In genomic region chr5:119331461-119331860, GRCm38 (mm10) we compare ENCODE assay signal across 29 mouse cellular contexts.
DNase-seq lines count a peak whose midpoint lies in the region; ATAC-seq lines count a peak whose summit lies in the region.
"Had no signal": no experiment of that assay in that cellular context is flagged by ENCODE, and none has a peak within 500 bp of the region (broad histone marks: within the 10 kb centered on the region; RNA-seq: fewer than 3 reads in every experiment).

No protein-coding gene starts in this region.

- DNase-seq in heart, embryonic 10.5 days (ENCODE audit: low spot score) = no peak
- DNase-seq in heart, adult 9 months (ENCODE audit: low spot score in 2 of 2) = no peak
- peak; percentile 76 to 86 for DNase-seq in adrenal gland, adult 18-20 months (ENCODE audit: low spot score in 2 of 2)
- DNase-seq in adrenal gland, postnatal 36 days = peak; percentile 94
- peak; percentile 3 for DNase-seq in liver, embryonic 13.5 days
- no peak for DNase-seq in gastrocnemius, adult 18-20 months (ENCODE audit: low spot score)
- DNase-seq in gastrocnemius, postnatal 14 days = no peak
- DNase-seq in left cerebral cortex, adult 18-20 months (ENCODE audit: low spot score in 2 of 2) = no peak
- DNase-seq: cerebellum, adult 18-20 months; cerebellum, postnatal 14 days; forebrain, postnatal 0 days; heart, postnatal 10 days; kidney, postnatal 4 days; layer of hippocampus, adult 9-11 months; lung, embryonic 14.5 days; lung, postnatal 36 days; thymus, adult 18-20 months; thymus, postnatal 36 days had no signal

- peaks cover 19% of the 10 kb centered on the region for H3K4me1 ChIP-seq in heart, embryonic 10.5 days
- peaks cover 17% of the 10 kb centered on the region; the same call in 1 of the 2 replicates for H3K4me1 ChIP-seq in liver, embryonic 13.5 days (replicated peaks)
- H3K4me1 ChIP-seq: forebrain, embryonic 10.5 days; hindbrain, embryonic 10.5 days; kidney, embryonic 15.5 days; midbrain, embryonic 15.5 days; neural tube, embryonic 12.5 days had no signal

- ATAC-seq in liver, embryonic 13.5 days (ENCODE audit: low read depth) = peak; percentile 63
- ATAC-seq: CD4-positive, CD25-positive, alpha-beta regulatory T cell, adult 4 months; forebrain, postnatal 0 days; hindbrain, postnatal 0 days; intestine, embryonic 16.5 days; midbrain, embryonic 15.5 days had no signal

- 72% methylated on average over 3 of the region's 3 CpGs for WGBS in heart, embryonic 10.5 days
- 31% methylated on average over 3 of the region's 3 CpGs for WGBS in liver, embryonic 13.5 days (ENCODE audit: insufficient replicate concordance)

- peak overlapping the region; percentile 47; the same call in 1 of the 2 replicates for H3K27ac ChIP-seq in heart, embryonic 10.5 days
- 0 out of 2 replicates have a peak overlapping the region, but pooled peaks have one; percentile 29 for H3K27ac ChIP-seq in liver, embryonic 13.5 days
- H3K27ac ChIP-seq: forebrain, embryonic 10.5 days; hindbrain, embryonic 10.5 days; hindbrain, postnatal 0 days; kidney, embryonic 15.5 days; left cerebral cortex, adult 2 months; midbrain, embryonic 15.5 days; neural tube, embryonic 12.5 days had no signal

- no peaks in the 10 kb centered on the region for H3K9me3 ChIP-seq in heart, embryonic 10.5 days
- no peaks in the 10 kb centered on the region for H3K9me3 ChIP-seq in liver, embryonic 13.5 days (replicated peaks)
- H3K9me3 ChIP-seq: forebrain, embryonic 10.5 days; heart, embryonic 12.5 days; hindbrain, embryonic 10.5 days; kidney, embryonic 15.5 days; megakaryocyte, embryonic 14.5 days; midbrain, embryonic 15.5 days; neural tube, embryonic 12.5 days had no signal

- peaks cover 20% of the 10 kb centered on the region for H3K27me3 ChIP-seq in heart, embryonic 10.5 days (ENCODE audit: insufficient read depth, poor library complexity, severe bottlenecking)
- H3K27me3 ChIP-seq in liver, embryonic 13.5 days = no peaks in the 10 kb centered on the region
- H3K27me3 ChIP-seq: kidney, embryonic 15.5 days; midbrain, embryonic 15.5 days; neural tube, embryonic 12.5 days had no signal

- H3K36me3 ChIP-seq in heart, embryonic 10.5 days = no peaks in the 10 kb centered on the region
- no peaks in the 10 kb centered on the region for H3K36me3 ChIP-seq in liver, embryonic 13.5 days
- H3K36me3 ChIP-seq: forebrain, embryonic 10.5 days; heart, embryonic 12.5 days; hindbrain, embryonic 10.5 days; kidney, embryonic 15.5 days; midbrain, embryonic 15.5 days; neural tube, embryonic 12.5 days had no signal

- intact Hi-C loops in gastrocnemius, postnatal 14 days (cut with DNase I; ENCODE audit: low total_unique reads) = no loop called here

- H3K9ac ChIP-seq in liver, embryonic 13.5 days = no peak overlapping the region
- H3K9ac ChIP-seq: forebrain, postnatal 0 days; heart, embryonic 12.5 days; kidney, embryonic 15.5 days; lung, embryonic 14.5 days; midbrain, embryonic 15.5 days; neural tube, embryonic 12.5 days had no signal

- H3K4me3 ChIP-seq in heart, embryonic 10.5 days = no peak overlapping the region
- no peak overlapping the region for H3K4me3 ChIP-seq in liver, embryonic 13.5 days (replicated peaks)
- H3K4me3 ChIP-seq: forebrain, embryonic 10.5 days; heart, embryonic 12.5 days; hindbrain, embryonic 10.5 days; kidney, embryonic 15.5 days; left cerebral cortex, adult 2 months; midbrain, embryonic 15.5 days; neural tube, embryonic 12.5 days had no signal

- H3K4me2 ChIP-seq in liver, embryonic 13.5 days = no peak overlapping the region
- H3K4me2 ChIP-seq: heart, embryonic 12.5 days; kidney, embryonic 15.5 days; lung, embryonic 14.5 days; midbrain, embryonic 15.5 days; neural tube, embryonic 12.5 days had no signal

Comparison
In these comparisons a context has a peak if more than half of its experiments do, and no peak if none do; other contexts are left out.
1. DNase-seq: peak in adrenal gland, adult 18-20 months (2 of 2), adrenal gland, postnatal 36 days (2 of 2) and liver, embryonic 13.5 days (single experiment); none in heart, embryonic 10.5 days (single experiment), heart, adult 9 months (0 of 2), gastrocnemius, adult 18-20 months (single experiment), gastrocnemius, postnatal 14 days (single experiment) and left cerebral cortex, adult 18-20 months (0 of 2).